Mouse (Mus musculus): ENCODE results near the gene Maneal.

DNA sequence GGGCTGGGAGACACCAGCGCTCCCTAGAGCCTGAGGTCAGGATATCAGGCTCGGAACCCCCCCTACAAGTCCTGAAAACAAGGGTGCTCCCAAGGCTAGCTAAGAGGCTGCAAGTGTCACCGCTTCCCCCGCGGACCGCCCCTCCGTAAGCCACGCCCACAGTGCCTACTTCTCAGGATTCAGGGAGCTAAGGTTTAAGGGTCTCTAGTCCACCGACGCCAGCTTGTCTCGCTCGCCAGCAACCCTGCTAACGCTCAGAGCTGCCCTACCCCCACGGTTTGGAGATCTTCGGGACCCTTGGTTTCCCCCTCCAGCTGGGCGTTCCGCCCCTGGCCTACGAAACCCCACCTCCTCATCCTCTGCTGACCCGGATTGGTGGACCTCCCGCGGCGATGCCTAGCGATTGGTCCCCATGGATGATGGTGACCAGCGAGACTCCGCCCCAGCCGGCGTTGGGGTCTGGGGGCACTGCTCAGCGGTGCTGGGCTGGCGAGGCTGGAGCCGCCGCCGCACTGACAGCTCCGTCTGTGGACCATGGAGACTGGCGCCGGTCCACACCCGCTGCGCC lies 19.5 kb upstream of the Maneal start:
- TF ChIP-seq POLR2A (IDR thresholded peaks at IDR 0.05; ENCODE audit: borderline replicate concordance, insufficient read depth, low read length) (no peak), CTCF (IDR thresholded peaks at IDR 0.05; ENCODE audit: borderline replicate concordance, insufficient read depth, low read depth, low read length) (no peak)

Data from cerebellum, adult 2 months (tissue).